Mouse (Mus musculus): ENCODE data around the gene AI854703.

AI854703 gene

GRCm38 (mm10) chr6:48626464-48626863 lies at the start of gene AI854703:
TSS of gene AI854703 (plus strand) at chr6:48626764.
- DNase-seq (ENCODE audit: low read depth, low spot score) = no peak

DNA sequence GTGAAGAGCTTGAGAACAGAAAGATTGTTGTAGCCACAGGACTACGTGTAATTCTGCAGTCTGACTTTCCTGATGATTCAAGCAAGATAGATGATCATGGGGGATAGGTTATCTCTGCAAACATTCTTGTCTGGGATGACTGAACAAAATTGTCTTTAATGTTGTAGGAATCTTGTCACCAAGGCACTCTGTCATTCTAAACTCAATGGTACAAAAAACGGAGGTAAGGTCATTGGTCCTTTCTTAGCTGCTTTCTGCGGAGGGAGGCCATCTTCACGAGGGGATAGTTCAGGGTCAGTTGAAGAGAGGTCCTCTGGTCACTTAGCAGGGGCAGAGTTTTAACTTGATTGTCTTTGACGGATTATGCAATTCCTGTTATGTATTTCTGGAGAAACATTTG lies 47.8 kb upstream of the AI854703 start:
- no peak for DNase-seq (ENCODE audit: low read depth, low spot score)

- DNase-seq (ENCODE audit: low read depth, low spot score) = no peak
Observed at GRCm38 (mm10) chr6:48579215-48579648, 47.3 kb upstream of the AI854703 start.

DNA sequence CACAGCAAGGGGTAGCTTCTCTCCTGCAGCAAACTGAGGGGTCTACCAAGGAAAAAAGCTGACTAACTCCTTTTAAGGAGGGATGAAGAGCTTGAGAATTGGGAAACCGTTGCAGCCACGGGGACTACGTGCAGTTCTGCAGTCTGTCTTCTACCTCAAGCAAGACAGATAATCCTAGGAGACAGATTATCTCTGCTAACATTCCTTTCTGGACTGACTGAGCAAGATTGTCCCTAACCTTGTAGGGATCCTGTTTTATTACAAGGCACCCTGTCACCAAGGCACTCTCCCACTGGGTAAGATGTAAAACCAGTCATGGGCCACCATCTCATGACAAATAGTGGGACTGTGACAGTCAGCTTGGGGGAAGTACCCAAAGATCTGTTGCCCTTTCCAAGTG lies 45.3 kb upstream of the AI854703 start:
- DNase-seq (ENCODE audit: low read depth, low spot score) = no peak

GRCm38 (mm10) chr6:48582037-48582436 lies 44.5 kb upstream of the AI854703 start:
- peak; percentile 67 for DNase-seq (ENCODE audit: low read depth, low spot score)

DNA sequence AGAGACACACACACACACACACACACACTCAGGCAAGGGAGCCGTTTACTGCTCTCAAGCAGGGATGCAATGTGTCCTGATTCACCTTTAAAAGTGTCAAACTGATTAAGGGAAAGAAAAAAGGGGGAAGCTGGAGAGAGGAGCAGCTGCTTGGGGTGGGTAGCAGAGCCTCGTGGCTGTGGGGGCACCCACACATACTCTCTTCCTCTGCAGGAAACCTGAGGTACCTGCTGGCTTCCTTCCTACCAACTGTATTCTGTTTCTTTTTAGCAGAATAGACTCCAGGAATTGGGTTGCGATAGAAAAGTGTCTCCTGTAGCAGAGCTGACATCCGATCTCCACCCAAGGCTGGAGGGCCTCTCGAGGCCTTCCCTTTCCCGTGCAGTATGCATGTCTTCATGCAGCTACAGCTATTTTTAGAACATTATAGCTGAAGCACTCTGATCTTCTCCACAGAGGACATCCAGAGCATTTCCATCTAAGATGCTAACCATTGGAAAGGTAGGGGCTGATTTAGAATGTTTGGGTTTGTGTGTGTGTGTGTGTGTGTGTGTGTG lies 37.3 kb upstream of the AI854703 start, which contains the start of gene Gm45021:
TSS of gene Gm45021 (plus strand) at position 417 of the 557 bp plus-strand sequence.
- no peak for DNase-seq (ENCODE audit: low read depth, low spot score)

- no peak for DNase-seq (ENCODE audit: low read depth, low spot score)
Observed at GRCm38 (mm10) chr6:48591221-48591845, 35.2 kb upstream of the AI854703 start.

DNA sequence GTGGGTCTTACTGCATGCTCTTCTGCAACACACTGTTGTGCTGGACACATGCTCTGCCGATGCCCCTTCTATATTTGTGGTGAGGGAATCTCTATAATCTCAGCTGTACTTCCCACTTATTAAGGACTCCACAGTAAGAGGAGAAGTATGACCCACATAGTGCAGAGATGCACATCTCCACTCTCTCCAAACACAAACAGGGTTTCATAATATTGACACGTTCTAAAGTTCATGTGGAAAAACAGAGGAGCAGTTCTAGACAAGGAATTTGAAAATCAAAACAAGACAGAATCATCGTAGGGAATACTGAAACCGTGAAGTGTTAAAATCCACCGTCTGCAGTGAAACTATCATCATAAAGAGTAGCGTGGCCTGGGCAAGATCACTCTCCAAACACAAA lies 34.7 kb upstream of the AI854703 start:
- no peak for DNase-seq (ENCODE audit: low read depth, low spot score)

DNA sequence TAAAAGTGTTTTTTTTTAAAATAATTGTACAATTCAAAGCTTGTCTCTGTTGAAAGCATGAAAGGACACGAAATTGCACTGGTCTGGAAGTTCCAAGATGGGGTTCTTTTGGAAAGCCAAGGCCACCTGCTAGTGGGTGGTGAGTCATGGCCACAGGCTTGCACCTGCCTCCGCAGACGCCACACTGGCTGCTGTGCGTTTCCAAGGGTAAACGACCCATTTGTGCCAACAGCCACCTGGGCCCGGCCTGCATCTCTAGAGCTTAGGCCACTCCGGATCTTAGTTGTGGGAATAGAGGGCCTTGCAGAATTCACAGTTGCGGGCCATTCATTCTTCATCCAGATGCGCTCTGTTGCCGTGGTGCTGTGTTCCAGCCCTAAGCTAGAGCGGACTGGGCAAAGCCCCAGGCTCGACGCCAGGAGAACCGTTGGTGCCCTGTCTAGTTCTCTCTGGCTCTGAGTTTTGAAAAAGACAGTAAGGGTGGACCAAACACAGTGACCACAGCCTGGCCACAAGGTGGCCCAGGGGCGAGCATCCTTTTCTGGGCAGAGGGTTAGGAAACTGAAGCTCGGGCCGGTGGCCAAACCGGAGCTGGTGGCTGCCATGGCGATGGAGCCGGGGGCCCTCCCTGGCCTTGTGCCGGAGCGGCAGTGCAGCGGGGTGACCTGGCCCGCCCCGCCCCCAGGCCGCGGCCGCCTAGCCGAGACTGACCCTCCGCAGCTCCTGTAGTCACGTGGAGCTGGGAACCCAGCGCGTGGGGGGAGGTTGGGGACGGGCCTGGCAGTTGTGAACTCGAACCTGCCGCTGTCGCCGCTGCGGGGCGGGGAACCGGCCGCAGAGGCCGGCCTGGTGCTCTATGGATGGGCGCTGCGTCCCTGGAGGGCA lies 33.2 kb upstream of the AI854703 start, which contains the start of the genes Repin1 and Gm44965:
TSS of gene Repin1 (plus strand) at position 726 of the 885 bp plus-strand sequence.
TSS of gene Gm44965 (plus strand) at position 784 of the 885 bp plus-strand sequence.
- DNase-seq (ENCODE audit: low read depth, low spot score) = peak; percentile 90

DNA sequence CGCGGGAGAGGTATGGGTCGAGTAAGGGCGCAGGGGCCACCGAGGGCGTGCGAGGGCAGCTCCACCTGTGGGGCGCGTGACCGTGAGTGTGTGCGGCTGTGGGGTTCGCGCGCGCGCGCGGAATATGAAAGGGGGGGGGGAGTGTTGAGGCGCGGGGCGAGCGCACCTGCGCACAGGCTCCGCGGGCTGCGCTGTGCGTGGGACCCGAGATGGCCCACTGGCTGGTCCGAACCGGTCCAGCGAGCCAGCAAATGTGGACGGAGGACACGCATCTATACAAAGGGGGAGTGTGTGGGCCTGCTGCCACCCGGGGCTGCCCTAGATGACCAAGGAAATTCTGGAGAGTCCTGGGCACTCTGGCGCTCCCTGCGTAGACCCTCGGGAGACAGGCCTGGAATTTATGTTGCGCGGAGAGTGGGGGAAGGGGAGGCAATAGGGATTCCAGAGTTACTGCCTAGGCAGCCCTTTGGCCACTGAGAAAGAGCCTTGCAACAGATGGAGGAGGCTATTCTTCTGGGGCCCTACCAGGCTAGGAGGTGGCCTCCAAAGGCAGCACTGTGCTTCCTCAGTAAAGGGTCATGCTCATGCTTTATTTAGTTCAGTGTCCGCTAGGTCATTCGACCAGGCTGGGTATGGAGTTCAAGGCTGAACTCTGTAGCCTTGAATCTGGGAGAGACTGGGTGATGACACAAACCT lies 32.4 kb upstream of the AI854703 start:
- DNase-seq (ENCODE audit: low read depth, low spot score) = peak; percentile 79

DNA sequence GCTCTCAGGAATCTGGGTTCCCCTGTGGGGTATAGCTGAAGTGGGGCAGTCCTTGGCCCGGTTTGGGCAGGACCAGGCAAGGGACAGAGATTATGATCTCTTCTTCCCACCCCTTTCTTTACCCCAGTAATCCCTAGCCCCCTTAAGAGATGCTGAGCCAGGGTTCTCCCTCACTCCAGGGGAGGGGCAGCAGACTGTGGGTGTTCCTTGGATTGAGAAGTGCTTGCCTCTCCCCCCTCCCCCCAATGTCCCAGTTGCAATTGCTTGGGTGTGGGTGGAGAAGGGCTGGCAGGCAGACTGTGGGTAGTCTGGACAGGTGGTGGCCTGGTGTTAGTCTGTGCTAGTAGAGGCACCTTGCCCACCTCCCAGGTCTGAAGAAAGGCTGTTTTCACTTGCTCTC lies 31.3 kb upstream of the AI854703 start:
- no peak for DNase-seq (ENCODE audit: low read depth, low spot score)

GRCm38 (mm10) chr6:48596545-48597232 lies 29.9 kb upstream of the AI854703 start:
- DNase-seq (ENCODE audit: low read depth, low spot score) = no peak

DNA sequence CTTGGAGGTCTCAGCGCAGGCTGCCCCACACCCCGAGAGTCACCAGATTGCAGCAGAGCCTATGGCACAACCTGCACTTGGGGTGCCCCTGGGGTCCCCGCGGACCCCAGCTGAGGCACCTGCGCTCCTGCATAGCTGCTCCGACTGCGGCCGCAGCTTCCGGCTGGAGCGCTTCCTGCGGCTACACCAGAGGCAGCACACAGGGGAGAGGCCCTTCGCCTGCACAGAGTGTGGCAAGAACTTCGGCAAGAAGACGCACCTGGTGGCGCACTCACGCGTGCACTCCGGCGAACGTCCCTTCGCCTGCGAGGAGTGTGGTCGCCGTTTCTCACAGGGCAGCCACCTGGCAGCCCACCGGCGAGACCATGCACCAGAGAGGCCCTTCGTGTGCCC lies 29.3 kb upstream of the AI854703 start:
- no peak for DNase-seq (ENCODE audit: low read depth, low spot score)

DNA sequence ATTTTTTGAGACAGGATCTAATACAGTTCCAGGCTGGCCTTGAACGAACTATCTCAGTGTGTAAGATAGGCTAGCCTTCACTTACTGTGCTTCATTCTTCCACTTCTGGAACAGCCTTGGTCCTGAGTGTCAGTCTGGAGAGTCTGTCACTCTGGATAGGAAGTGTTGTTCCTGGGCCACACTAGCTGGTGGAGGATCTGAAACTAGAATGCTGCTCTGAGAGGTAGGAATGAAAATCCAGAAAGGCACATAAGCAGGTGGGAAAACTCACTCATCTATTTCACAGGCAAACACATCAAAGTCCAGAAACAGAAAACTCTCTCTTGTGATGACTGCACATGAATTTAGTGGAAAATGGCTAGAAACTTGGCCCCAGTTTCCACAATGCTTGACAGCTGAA lies 26.0 kb upstream of the AI854703 start:
- no peak for DNase-seq (ENCODE audit: low read depth, low spot score)

- DNase-seq (ENCODE audit: low read depth, low spot score) = peak; percentile 95
Observed at GRCm38 (mm10) chr6:48601271-48602079, 25.1 kb upstream of the AI854703 start, which contains the start of gene Zfp775. TSS of gene Zfp775 (plus strand) at chr6:48602063.

DNA sequence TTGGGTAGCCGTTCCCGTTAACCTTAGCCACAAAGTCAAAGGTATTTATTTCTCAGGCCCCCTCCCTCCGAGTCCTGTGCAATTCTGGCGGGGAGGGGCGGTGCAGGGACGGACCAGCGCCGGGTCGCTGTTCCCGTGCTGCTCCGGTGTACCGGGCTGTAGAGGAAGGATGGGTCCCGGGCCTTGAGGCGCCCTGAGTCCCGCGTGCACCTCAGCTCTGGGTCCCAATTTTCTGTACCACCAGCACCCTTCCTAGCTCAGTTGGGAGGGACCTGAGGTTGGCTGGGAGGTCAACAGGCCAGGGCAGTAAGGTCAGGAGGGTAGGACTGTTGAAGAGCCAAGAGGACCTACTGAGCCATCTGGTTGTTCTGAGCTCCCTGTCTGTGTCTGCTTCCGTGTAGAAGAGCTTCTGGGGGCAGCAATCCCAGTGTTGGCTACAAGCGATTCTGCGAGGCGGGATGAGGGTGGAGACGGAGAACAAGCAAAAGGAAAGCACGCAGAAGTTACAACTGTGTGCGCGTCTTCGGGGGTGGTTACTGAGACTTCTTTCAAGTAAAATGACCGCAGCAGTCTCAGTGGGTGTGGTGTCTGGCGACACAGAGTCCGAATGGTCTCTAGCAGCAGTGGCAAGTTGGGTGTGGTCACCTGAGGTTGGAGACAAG lies 24.4 kb upstream of the AI854703 start:
- peak; percentile 50 for DNase-seq (ENCODE audit: low read depth, low spot score)

DNA sequence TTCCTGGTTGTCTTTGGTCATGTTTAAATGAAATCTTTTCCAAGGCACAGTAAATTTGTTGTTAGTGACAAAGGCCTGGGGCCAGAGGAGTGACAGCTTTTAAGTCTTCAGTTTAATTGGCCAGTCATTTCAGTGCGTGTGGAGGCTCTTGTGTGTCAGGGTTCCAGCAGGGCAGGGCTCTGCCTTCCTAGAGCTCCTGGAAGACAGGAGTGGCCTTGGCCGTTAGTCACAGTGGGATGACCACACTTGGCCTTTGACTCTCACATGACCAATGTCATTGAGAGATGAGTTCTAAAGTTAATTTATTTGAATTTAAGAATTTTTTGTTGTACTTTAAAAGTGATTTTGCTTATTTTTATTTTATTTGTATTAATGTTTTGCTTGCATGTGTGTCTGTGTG lies 18.4 kb upstream of the AI854703 start:
- no peak for DNase-seq (ENCODE audit: low read depth, low spot score)

DNA sequence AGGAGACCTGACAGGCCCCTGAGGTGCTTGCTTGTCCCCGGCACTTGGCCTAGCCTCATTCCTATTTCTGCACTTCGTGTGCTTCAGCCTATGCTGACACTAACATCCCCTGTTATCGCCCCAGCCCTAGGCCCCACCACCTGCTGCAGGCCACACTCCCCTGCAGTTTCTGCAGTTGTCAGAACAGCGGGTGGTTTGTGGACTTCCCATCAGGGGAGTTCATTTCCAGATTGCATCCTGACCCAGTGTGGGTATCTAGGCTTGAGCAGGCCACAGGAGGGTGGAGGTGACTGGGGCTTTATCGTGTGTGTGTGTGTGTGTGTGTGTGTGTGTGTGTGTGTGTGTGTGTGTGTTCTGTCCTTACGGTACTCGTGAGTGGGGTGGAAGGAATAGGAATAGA lies 17.1 kb upstream of the AI854703 start:
- no peak for DNase-seq (ENCODE audit: low read depth, low spot score)

DNA sequence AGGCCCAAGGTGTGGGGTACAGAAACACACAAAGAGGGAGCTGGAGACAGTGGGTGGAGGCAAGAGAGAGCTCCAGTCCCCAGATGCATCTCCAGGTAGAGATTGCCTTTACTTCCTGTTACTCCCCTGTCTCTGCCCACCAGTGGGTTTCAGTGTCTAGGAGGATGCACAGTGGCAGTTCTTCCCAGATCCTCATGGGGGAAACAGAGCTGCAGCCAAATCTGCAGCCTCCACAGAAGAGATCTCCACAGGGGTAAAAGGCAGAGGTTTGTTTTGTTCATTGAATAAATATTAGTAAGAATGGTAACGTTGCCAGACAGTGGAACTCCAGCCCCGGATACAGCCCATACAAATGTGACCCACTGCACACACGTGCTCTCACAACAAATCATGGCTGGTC lies 15.9 kb upstream of the AI854703 start:
- no peak for DNase-seq (ENCODE audit: low read depth, low spot score)

DNA sequence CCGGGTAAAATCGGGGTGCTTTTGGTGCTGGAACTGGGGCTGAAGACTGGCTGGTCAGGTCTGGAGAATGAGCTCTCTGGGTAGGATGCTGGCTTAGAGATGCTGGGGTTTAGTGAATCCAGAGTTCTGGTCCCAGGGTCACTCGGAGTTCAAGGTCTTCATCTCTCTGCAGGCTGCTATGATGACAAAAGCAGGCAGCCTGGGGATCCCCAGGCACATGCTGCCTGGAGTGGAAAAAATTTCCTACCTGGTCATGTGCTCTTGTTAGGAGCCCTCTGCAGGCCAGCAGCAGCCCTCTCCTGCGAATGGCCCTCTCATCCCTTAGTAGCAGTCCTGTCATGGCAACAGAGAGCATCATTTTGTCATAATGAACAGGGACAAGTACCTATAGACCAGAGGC lies 13.1 kb upstream of the AI854703 start:
- DNase-seq (ENCODE audit: low read depth, low spot score) = no peak
